ENCODE assay signal across 8 mouse cellular contexts in genomic region chr16:29882226-29882972, GRCm38 (mm10).
DNase-seq lines count a peak whose midpoint lies in the region; ATAC-seq lines count a peak whose summit lies in the region.

No protein-coding gene starts in this region.

- H3K9me3 ChIP-seq in embryonic facial prominence, embryonic 15.5 days (replicated peaks): no peaks in the 10 kb centered on the region
- H3K9me3 ChIP-seq in heart, embryonic 12.5 days (replicated peaks): no peaks in the 10 kb centered on the region
- no peaks in the 10 kb centered on the region for H3K9me3 ChIP-seq in limb, embryonic 10.5 days (replicated peaks)
- no peaks in the 10 kb centered on the region for H3K9me3 ChIP-seq in neural tube, embryonic 12.5 days

- WGBS in embryonic facial prominence, embryonic 15.5 days: 19% methylated on average over 10 of the region's 10 CpGs
- 19% methylated on average over 10 of the region's 10 CpGs for WGBS in heart, embryonic 12.5 days
- 12% methylated on average over 10 of the region's 10 CpGs for WGBS in limb, embryonic 10.5 days
- 10% methylated on average over 10 of the region's 10 CpGs for WGBS in neural tube, embryonic 12.5 days

- peak overlapping the region; percentile 45; the same call in 1 of the 2 replicates for H3K27ac ChIP-seq in embryonic facial prominence, embryonic 15.5 days (replicated peaks)
- peak overlapping the region; percentile 63 for H3K27ac ChIP-seq in heart, embryonic 12.5 days (ENCODE audit: poor library complexity, severe bottlenecking)
- H3K27ac ChIP-seq in limb, embryonic 10.5 days: peak overlapping the region; percentile 78
- no peak overlapping the region for H3K27ac ChIP-seq in neural tube, embryonic 12.5 days

- no peaks in the 10 kb centered on the region for H3K27me3 ChIP-seq in embryonic facial prominence, embryonic 15.5 days
- no peaks in the 10 kb centered on the region for H3K27me3 ChIP-seq in heart, embryonic 12.5 days (replicated peaks)
- H3K27me3 ChIP-seq in limb, embryonic 10.5 days (ENCODE audit: low read depth, poor library complexity, severe bottlenecking): peaks cover 33% of the 10 kb centered on the region
- peaks cover 21% of the 10 kb centered on the region for H3K27me3 ChIP-seq in neural tube, embryonic 12.5 days (replicated peaks)

- no peak overlapping the region for H3K4me2 ChIP-seq in embryonic facial prominence, embryonic 15.5 days (replicated peaks)
- no peak overlapping the region for H3K4me2 ChIP-seq in heart, embryonic 12.5 days
- no peak overlapping the region for H3K4me2 ChIP-seq in neural tube, embryonic 12.5 days (replicated peaks)

- H3K9ac ChIP-seq in embryonic facial prominence, embryonic 15.5 days: no peak overlapping the region
- H3K9ac ChIP-seq in heart, embryonic 12.5 days: peak overlapping the region; percentile 21; the same call in 1 of the 2 replicates
- H3K9ac ChIP-seq in neural tube, embryonic 12.5 days: no peak overlapping the region

- no peak for ATAC-seq in cerebellum, adult (ENCODE audit: insufficient number of reproducible peaks, low FRiP score, low TSS enrichment)
- peak; percentile 63 for ATAC-seq in embryonic facial prominence, embryonic 15.5 days (ENCODE audit: insufficient number of reproducible peaks, low FRiP score, low TSS enrichment, low read depth)
- ATAC-seq in heart, embryonic 12.5 days (ENCODE audit: insufficient number of reproducible peaks, low FRiP score): peak; percentile 40; the same call in 1 of the 2 replicates
- ATAC-seq in neural tube, embryonic 12.5 days (ENCODE audit: low FRiP score, low read depth): peak; percentile 67

- peak; percentile 27 for DNase-seq in cerebellum, adult 11 months
- DNase-seq in adrenal gland, adult 2 months: peak; percentile 78
- DNase-seq in limb, embryonic 10.5 days (ENCODE audit: low spot score): no peak
- DNase-seq in spleen, postnatal 4 days (ENCODE audit: low spot score in 2 of 2): no peak

- H3K36me3 ChIP-seq in embryonic facial prominence, embryonic 15.5 days: no peaks in the 10 kb centered on the region
- no peaks in the 10 kb centered on the region for H3K36me3 ChIP-seq in heart, embryonic 12.5 days
- no peaks in the 10 kb centered on the region for H3K36me3 ChIP-seq in limb, embryonic 10.5 days
- no peaks in the 10 kb centered on the region for H3K36me3 ChIP-seq in neural tube, embryonic 12.5 days

- H3K4me1 ChIP-seq in embryonic facial prominence, embryonic 15.5 days: peaks cover 29% of the 10 kb centered on the region
- peaks cover 51% of the 10 kb centered on the region for H3K4me1 ChIP-seq in heart, embryonic 12.5 days (replicated peaks)
- peaks cover 58% of the 10 kb centered on the region for H3K4me1 ChIP-seq in limb, embryonic 10.5 days
- H3K4me1 ChIP-seq in neural tube, embryonic 12.5 days: peaks cover 14% of the 10 kb centered on the region

- no peak overlapping the region for H3K4me3 ChIP-seq in embryonic facial prominence, embryonic 15.5 days (replicated peaks)
- no peak overlapping the region for H3K4me3 ChIP-seq in heart, embryonic 12.5 days
- H3K4me3 ChIP-seq in limb, embryonic 10.5 days: no peak overlapping the region
- no peak overlapping the region for H3K4me3 ChIP-seq in neural tube, embryonic 12.5 days

Comparison
In these comparisons a context has a peak if more than half of its experiments do, and no peak if none do; other contexts are left out.
1. DNase-seq: peak in cerebellum, adult 11 months (single experiment) and adrenal gland, adult 2 months (single experiment); none in limb, embryonic 10.5 days (single experiment) and spleen, postnatal 4 days (0 of 2).